Mouse (Mus musculus) midbrain, embryonic 11.5 days (tissue): Measurements from ENCODE around the gene P3h2. TPM values are rescaled to one million over a fixed set of nuclear protein-coding genes. Genes with fewer than 3 reads are reported as not detected.

Source experiments
- ATAC-seq: fragments of 200-750 bp; cut with Nextera tagmentation; 2 replicates; pipeline ENCODE4 v1.8.0; 2017; ENCODE audit warnings: moderate TSS enrichment, moderate library complexity; ENCODE audit not compliant: low FRiP score
- DNase-seq: peaks from one replicate; pipeline ENCODE4 v3.0.0; 2015; ENCODE audit warnings: low spot score; ENCODE audit errors: missing footprints
- H3K27ac ChIP-seq: fragments of 300-500 bp; sonication (generic); 2 replicates; pipeline ENCODE4 v1.5.1; 2014; ENCODE audit warnings: low read depth, low read length
- H3K27me3 ChIP-seq: fragments of 300-500 bp; sonication (generic); 2 replicates; pipeline ENCODE4 v1.6.1; 2014; ENCODE audit warnings: mild to moderate bottlenecking, low read length, moderate library complexity, mixed read lengths; ENCODE audit not compliant: control insufficient read depth, insufficient read depth
- H3K36me3 ChIP-seq: fragments of 300-500 bp; sonication (generic); 2 replicates; pipeline ENCODE4 v1.6.1; 2014; ENCODE audit warnings: mild to moderate bottlenecking, low read length, moderate library complexity, mixed read lengths; ENCODE audit not compliant: control insufficient read depth, insufficient read depth
- H3K4me1 ChIP-seq: fragments of 300-500 bp; sonication (generic); 2 replicates; pipeline ENCODE4 v1.6.1; 2014; ENCODE audit warnings: low read length; ENCODE audit not compliant: control insufficient read depth, insufficient read depth
- H3K4me2 ChIP-seq: fragments of 300-500 bp; sonication (generic); 2 replicates; pipeline ENCODE4 v1.6.1; 2014; ENCODE audit warnings: mild to moderate bottlenecking, moderate library complexity
- H3K4me3 ChIP-seq: fragments of 300-500 bp; sonication (generic); 2 replicates; pipeline ENCODE4 v1.5.1; 2014; ENCODE audit warnings: low read depth, low read length
- H3K9ac ChIP-seq: fragments of 300-500 bp; sonication (generic); 2 replicates; pipeline ENCODE4 v1.6.1; 2014; ENCODE audit warnings: low read length
- H3K9me3 ChIP-seq: fragments of 300-500 bp; sonication (generic); 2 replicates; pipeline ENCODE4 v1.6.1; 2016; ENCODE audit warnings: low read length; ENCODE audit not compliant: control insufficient read depth
- WGBS: fragments of 180-500 bp; shearing (Covaris S2); extraction: QIAGEN DNeasy Blood & Tissue Kit; methylation state at CpG from one replicate; pipeline ENCODE4 v1.1.7; 2014; 5-methylcytosine and 5-hydroxymethylcytosine counted together
- polyA plus RNA-seq: library from polyadenylated mRNA; unstranded; fragments of >200 nt; fragmentation: Nextera tagmentation; extraction: Ambion mirVana; gene quantifications from 2 replicates; pipeline ENCODE4 v1.2.1, GENCODE M21; 2014

Gene P3h2
- polyA plus RNA-seq, 1 experiment from 2014 or later, result 2.3 TPM

- peak; percentile 81 for DNase-seq
- H3K9me3 ChIP-seq, result no peaks in the 10 kb centered on the region
- WGBS, result 32% methylated on average over 4 of the region's 4 CpGs
Measured at GRCm38 (mm10) chr16:26100167-26100566, 5.4 kb downstream of the P3h2 start.

DNA sequence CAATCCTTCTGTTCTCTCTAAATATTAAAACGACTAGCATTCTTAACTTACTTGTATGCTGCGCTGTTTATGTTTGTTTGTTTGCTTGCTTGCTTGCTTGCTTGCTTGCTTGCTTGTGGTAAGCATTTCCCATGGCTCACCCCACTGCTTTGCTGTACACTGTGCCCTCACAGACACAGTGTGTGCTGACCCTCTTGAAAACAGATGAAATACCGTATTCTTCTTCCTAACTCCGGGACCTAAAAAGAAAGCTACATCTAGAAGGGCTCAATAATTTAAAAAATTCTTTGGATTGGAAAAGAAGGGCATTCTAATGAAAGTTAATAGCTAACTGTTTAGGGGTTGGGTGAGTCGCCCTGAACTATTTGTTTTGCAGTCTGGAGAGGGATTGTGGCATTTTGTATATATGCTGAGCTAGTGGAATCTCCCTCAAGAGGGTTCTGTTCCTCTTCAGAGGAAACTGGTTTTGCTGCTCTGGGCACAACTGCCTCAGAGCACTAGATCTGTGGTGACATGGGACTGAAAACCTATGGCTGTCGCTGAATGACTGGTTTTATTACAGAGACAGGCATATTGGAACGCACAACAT lies 9.8 kb downstream of the P3h2 start:
- WGBS, result 79% methylated on average over 7 of the region's 7 CpGs
- Histone ChIP-seq H3K4me1 (no peaks in the 10 kb centered on the region), H3K4me2 (no peak overlapping the region), H3K4me3 (no peak overlapping the region), H3K27ac (no peak overlapping the region), H3K27me3 (no peaks in the 10 kb centered on the region), H3K36me3 (no peaks in the 10 kb centered on the region), H3K9me3 (no peaks in the 10 kb centered on the region), H3K9ac (no peak overlapping the region)
- DNase-seq (peak; percentile 66), ATAC-seq (no peak)

More at GRCm38 (mm10) chr16:26100167-26100566, 5.4 kb downstream of the P3h2 start:
- Histone ChIP-seq H3K9ac (no peak overlapping the region), H3K36me3 (no peaks in the 10 kb centered on the region), H3K4me2 (no peak overlapping the region), H3K27ac (no peak overlapping the region), H3K4me1 (no peaks in the 10 kb centered on the region), H3K4me3 (no peak overlapping the region), H3K27me3 (peaks cover 6% of the 10 kb centered on the region)
- no peak for ATAC-seq

DNA sequence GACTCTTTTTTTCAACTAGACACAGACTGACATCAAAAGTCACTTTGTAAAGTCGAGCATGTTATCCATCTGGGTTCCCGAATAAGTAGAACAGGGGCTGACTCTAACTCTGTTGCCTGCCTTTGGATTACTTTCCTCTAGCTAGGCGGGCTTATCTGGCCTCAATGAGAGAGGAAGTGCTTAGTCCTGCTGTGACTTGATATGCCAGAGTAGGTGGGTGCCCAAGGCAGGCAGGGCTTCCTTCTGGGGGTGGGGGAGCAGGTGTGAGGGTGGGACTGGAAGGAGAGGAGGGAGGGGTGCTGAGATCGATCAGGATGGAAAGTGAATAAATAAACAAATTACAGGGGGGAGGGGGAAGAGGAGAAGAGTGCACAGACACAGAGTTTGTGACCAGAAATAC lies 11.7 kb downstream of the P3h2 start:
- no peak overlapping the region for H3K4me2 ChIP-seq
- H3K9ac ChIP-seq, result no peak overlapping the region
- H3K4me3 ChIP-seq, result no peak overlapping the region
- H3K4me1 ChIP-seq, result no peaks in the 10 kb centered on the region
- WGBS, result 70% methylated on average over 4 of the region's 4 CpGs
- no peaks in the 10 kb centered on the region for H3K27me3 ChIP-seq
- no peaks in the 10 kb centered on the region for H3K9me3 ChIP-seq
- ATAC-seq (no peak), DNase-seq (no peak)
- H3K36me3 ChIP-seq, result no peaks in the 10 kb centered on the region
- no peak overlapping the region for H3K27ac ChIP-seq

DNA sequence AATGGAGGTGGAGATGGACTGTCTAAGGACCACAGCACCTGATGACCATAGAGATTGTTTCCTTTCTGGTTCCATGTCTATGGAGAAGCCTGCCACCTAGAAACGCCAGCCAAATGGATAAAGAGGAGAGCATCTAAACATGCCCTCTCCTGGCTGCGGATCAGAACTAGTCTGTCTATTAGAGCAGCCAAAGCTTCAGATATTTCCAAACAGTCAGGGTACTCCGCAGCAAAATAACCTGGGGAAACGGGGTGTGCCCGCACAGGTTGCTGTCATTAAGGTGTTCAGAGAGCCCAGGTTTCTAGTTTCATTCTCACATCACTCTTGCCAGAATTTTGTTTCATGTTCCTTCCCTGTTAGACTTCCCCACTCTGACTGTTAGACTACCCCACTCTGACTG lies 16.6 kb downstream of the P3h2 start:
- Histone ChIP-seq H3K4me1 (no peaks in the 10 kb centered on the region), H3K9me3 (no peaks in the 10 kb centered on the region), H3K4me2 (no peak overlapping the region), H3K4me3 (no peak overlapping the region), H3K36me3 (no peaks in the 10 kb centered on the region), H3K27me3 (no peaks in the 10 kb centered on the region), H3K9ac (no peak overlapping the region), H3K27ac (no peak overlapping the region)
- ATAC-seq (no peak), DNase-seq (peak; percentile 37)
- WGBS, result 94% methylated on average over 5 of the region's 5 CpGs

GRCm38 (mm10) chr16:26088240-26088639 lies 17.3 kb downstream of the P3h2 start:
- Histone ChIP-seq H3K4me1 (no peaks in the 10 kb centered on the region), H3K36me3 (no peaks in the 10 kb centered on the region), H3K27ac (no peak overlapping the region), H3K9me3 (no peaks in the 10 kb centered on the region), H3K9ac (no peak overlapping the region), H3K27me3 (no peaks in the 10 kb centered on the region), H3K4me3 (no peak overlapping the region), H3K4me2 (no peak overlapping the region)
- WGBS, result 96% methylated on average over 1 of the region's 1 CpGs
- DNase-seq (no peak), ATAC-seq (no peak)

DNA sequence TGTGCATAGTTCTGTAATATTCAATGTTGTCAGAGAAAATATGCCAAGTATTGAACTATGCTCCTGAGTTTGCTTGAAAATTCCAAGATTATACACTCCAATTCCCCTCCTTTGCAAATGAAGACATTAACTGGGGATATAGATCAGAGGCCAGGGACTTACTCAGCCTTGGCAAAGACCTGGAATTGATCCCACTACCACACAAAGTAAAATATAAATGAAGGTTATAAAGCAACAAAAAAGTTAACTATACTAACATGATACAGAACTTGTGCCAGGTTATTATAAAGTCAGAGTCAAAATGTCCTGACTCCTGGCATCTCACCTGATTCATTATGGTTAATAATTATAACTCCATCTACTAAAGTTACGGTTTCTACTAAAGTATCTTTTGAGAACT lies 18.6 kb downstream of the P3h2 start:
- WGBS, result 85% methylated on average over 1 of the region's 1 CpGs

DNA sequence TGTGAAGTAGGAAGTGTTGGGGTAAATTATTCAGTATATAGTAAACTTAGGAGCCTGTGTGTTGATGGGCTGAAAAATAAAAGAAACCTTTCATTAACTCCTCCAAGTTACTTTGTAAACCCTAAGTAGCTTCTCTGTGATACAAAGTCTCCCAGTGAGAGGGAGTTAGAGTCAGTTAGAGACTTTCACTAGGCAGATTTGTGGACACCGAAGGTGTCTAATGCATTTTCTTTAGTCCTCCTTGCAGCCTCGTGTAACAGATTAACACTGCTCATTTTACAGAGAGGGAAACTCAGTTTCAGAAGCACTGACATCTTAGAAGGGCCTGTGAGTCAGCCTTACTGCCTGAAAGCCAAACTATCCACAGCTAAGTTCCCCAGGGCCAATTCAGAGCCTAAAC lies 20.4 kb downstream of the P3h2 start:
- Histone ChIP-seq H3K4me3 (no peak overlapping the region), H3K36me3 (no peaks in the 10 kb centered on the region), H3K27me3 (no peaks in the 10 kb centered on the region), H3K9me3 (no peaks in the 10 kb centered on the region), H3K9ac (no peak overlapping the region), H3K4me2 (no peak overlapping the region), H3K27ac (no peak overlapping the region), H3K4me1 (no peaks in the 10 kb centered on the region)
- DNase-seq (peak; percentile 64), ATAC-seq (no peak)
- 49% methylated on average over 2 of the region's 2 CpGs for WGBS

More for the DNA sequence above, 18.6 kb downstream of the P3h2 start:
- no peak for ATAC-seq
- no peak overlapping the region for H3K27ac ChIP-seq
- no peak overlapping the region for H3K9ac ChIP-seq
- H3K4me1 ChIP-seq, result no peaks in the 10 kb centered on the region
- H3K4me3 ChIP-seq, result no peak overlapping the region
- H3K4me2 ChIP-seq, result no peak overlapping the region
- H3K36me3 ChIP-seq, result no peaks in the 10 kb centered on the region
- no peaks in the 10 kb centered on the region for H3K9me3 ChIP-seq
- no peaks in the 10 kb centered on the region for H3K27me3 ChIP-seq
- no peak for DNase-seq

DNA sequence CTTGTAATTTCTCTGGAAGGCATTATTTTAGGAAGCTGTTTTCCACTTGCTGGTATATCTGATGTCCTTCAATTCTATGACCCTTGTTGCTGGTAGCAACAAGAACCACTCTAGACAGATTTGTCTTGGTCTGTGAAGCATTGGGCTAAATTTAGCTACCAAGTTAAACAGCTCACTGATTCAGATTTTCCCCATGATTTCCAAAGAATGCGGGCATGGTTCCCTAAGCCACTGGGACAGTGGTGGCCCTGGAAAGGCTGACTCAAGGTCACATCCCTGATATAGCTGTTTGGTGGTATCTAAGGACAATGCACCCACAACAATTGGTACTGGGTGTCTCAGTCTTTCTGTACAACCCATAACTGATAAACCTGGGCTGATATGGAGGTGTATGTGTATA lies 22.8 kb downstream of the P3h2 start:
- H3K36me3 ChIP-seq, result no peaks in the 10 kb centered on the region
- H3K4me3 ChIP-seq, result no peak overlapping the region
- H3K4me2 ChIP-seq, result no peak overlapping the region
- 86% methylated on average over 1 of the region's 1 CpGs for WGBS
- H3K27ac ChIP-seq, result no peak overlapping the region
- DNase-seq, result no peak
- peaks cover 3% of the 10 kb centered on the region; the same call in 1 of the 2 replicates for H3K4me1 ChIP-seq
- no peaks in the 10 kb centered on the region for H3K27me3 ChIP-seq
- no peaks in the 10 kb centered on the region for H3K9me3 ChIP-seq
- no peak for ATAC-seq
- no peak overlapping the region for H3K9ac ChIP-seq

DNA sequence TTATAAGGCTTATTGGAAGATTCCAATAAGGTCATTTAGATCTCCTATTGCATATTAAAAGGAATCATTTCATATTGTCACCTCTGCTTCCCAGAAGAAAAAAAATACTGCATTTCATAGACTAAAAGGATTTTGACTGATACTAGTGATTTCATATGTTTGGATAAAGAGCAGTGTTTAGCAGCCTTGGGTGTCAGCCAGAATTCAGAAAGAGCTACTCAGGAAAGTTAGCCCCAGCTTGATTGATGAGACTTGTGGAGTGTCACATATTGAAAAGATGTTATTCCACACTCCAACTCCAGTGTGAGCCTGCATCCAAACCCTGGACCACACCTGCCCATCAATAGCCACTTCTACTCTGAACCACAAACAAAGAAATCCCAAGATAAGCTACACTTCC lies 23.2 kb downstream of the P3h2 start:
- no peak for ATAC-seq
- Histone ChIP-seq H3K27ac (no peak overlapping the region), H3K36me3 (no peaks in the 10 kb centered on the region), H3K4me3 (no peak overlapping the region), H3K9me3 (no peaks in the 10 kb centered on the region), H3K27me3 (no peaks in the 10 kb centered on the region), H3K4me1 (peaks cover 7% of the 10 kb centered on the region), H3K9ac (no peak overlapping the region), H3K4me2 (no peak overlapping the region)
- DNase-seq, result no peak
